Mouse (Mus musculus) neural tube, embryonic 15.5 days (tissue): Measurements from ENCODE around the gene Hspb7. TPM values are rescaled to one million over a fixed set of nuclear protein-coding genes. Genes with fewer than 3 reads are reported as not detected.

Experiments
- ATAC-seq: fragments of 200-750 bp; cut with Nextera tagmentation; 2 replicates; pipeline ENCODE4 v1.8.0; 2017; ENCODE audit warnings: mild to moderate bottlenecking, moderate TSS enrichment, moderate library complexity; ENCODE audit not compliant: low FRiP score
- H3K27ac ChIP-seq: fragments of 300-500 bp; sonication (generic); replicated peaks from 2 replicates; pipeline ENCODE4 v1.5.1; 2015; ENCODE audit warnings: mild to moderate bottlenecking, inconsistent platforms
- H3K27me3 ChIP-seq: fragments of 300-500 bp; sonication (generic); replicated peaks from 2 replicates; pipeline ENCODE4 v1.6.1; 2015; ENCODE audit warnings: inconsistent platforms
- H3K36me3 ChIP-seq: fragments of 300-500 bp; sonication (generic); 2 replicates; pipeline ENCODE4 v1.6.1; 2015; ENCODE audit warnings: inconsistent platforms
- H3K4me1 ChIP-seq: fragments of 300-500 bp; sonication (generic); 2 replicates; pipeline ENCODE4 v1.6.1; 2015; ENCODE audit warnings: inconsistent platforms
- H3K4me2 ChIP-seq: fragments of 300-500 bp; sonication (generic); 2 replicates; pipeline ENCODE4 v1.6.1; 2015; ENCODE audit warnings: inconsistent platforms, mild to moderate bottlenecking, moderate library complexity
- H3K4me3 ChIP-seq: fragments of 300-500 bp; sonication (generic); replicated peaks from 2 replicates; pipeline ENCODE4 v1.5.1; 2015; ENCODE audit warnings: mild to moderate bottlenecking, inconsistent platforms
- H3K9ac ChIP-seq: fragments of 300-500 bp; sonication (generic); replicated peaks from 2 replicates; pipeline ENCODE4 v1.6.1; 2015; ENCODE audit warnings: mild to moderate bottlenecking, inconsistent platforms
- H3K9me3 ChIP-seq: fragments of 300-500 bp; sonication (generic); replicated peaks from 2 replicates; pipeline ENCODE4 v1.6.1; 2016; ENCODE audit warnings: inconsistent platforms
- whole genome bisulfite sequencing: fragments of 180-500 bp; shearing (Covaris S2); methylation state at CpG from one replicate; pipeline ENCODE4 v1.1.7; 2015; ENCODE audit warnings: mixed read lengths; 5-methylcytosine and 5-hydroxymethylcytosine counted together
- polyA plus RNA-seq: library from polyadenylated mRNA; unstranded; fragments of >200 nt; fragmentation: Nextera tagmentation; extraction: Ambion mirVana; gene quantifications from 2 replicates; pipeline ENCODE4 v1.2.1, GENCODE M21; 2015

The Hspb7 gene
- polyA plus RNA-seq, 1 experiment from 2014 or later = 0.31 TPM

GRCm38 (mm10) chr4:141465512-141466288 lies 45.1 kb downstream of the Hspb7 start:
- WGBS = 89% methylated on average over 34 of the region's 34 CpGs
- Histone ChIP-seq H3K9ac (no peak overlapping the region), H3K36me3 (peaks cover 86% of the 10 kb centered on the region), H3K4me2 (no peak overlapping the region), H3K27ac (no peak overlapping the region), H3K27me3 (no peaks in the 10 kb centered on the region), H3K4me3 (no peak overlapping the region), H3K4me1 (peaks cover 4% of the 10 kb centered on the region; the same call in 1 of the 2 replicates), H3K9me3 (no peaks in the 10 kb centered on the region)
- no peak for ATAC-seq

GRCm38 (mm10) chr4:141466289-141466795 lies 45.8 kb downstream of the Hspb7 start:
- no peak for ATAC-seq
- 88% methylated on average over 16 of the region's 16 CpGs for WGBS

GRCm38 (mm10) chr4:141466844-141467580 lies 46.4 kb downstream of the Hspb7 start:
- 83% methylated on average over 15 of the region's 15 CpGs for WGBS
- Histone ChIP-seq H3K4me3 (no peak overlapping the region), H3K4me2 (no peak overlapping the region), H3K9ac (no peak overlapping the region), H3K27ac (no peak overlapping the region), H3K4me1 (no peaks in the 10 kb centered on the region), H3K27me3 (no peaks in the 10 kb centered on the region), H3K9me3 (no peaks in the 10 kb centered on the region), H3K36me3 (peaks cover 96% of the 10 kb centered on the region)
- no peak for ATAC-seq

More at GRCm38 (mm10) chr4:141466289-141466795, 45.8 kb downstream of the Hspb7 start:
- H3K4me3 ChIP-seq = no peak overlapping the region
- no peak overlapping the region for H3K9ac ChIP-seq
- H3K9me3 ChIP-seq = no peaks in the 10 kb centered on the region
- no peaks in the 10 kb centered on the region for H3K27me3 ChIP-seq
- no peaks in the 10 kb centered on the region for H3K4me1 ChIP-seq
- no peak overlapping the region for H3K4me2 ChIP-seq
- H3K36me3 ChIP-seq = peaks cover 92% of the 10 kb centered on the region
- H3K27ac ChIP-seq = no peak overlapping the region

GRCm38 (mm10) chr4:141467581-141467927 lies 47.0 kb downstream of the Hspb7 start:
- Histone ChIP-seq H3K27me3 (no peaks in the 10 kb centered on the region), H3K36me3 (peaks cover 96% of the 10 kb centered on the region), H3K27ac (no peak overlapping the region), H3K4me3 (no peak overlapping the region), H3K9me3 (no peaks in the 10 kb centered on the region), H3K9ac (no peak overlapping the region), H3K4me2 (no peak overlapping the region), H3K4me1 (no peaks in the 10 kb centered on the region)
- 84% methylated on average over 6 of the region's 6 CpGs for WGBS
- ATAC-seq = no peak

GRCm38 (mm10) chr4:141468576-141468975 lies 48.0 kb downstream of the Hspb7 start:
- Histone ChIP-seq H3K4me1 (no peaks in the 10 kb centered on the region), H3K4me2 (no peak overlapping the region), H3K9ac (no peak overlapping the region), H3K4me3 (no peak overlapping the region), H3K27ac (no peak overlapping the region), H3K27me3 (no peaks in the 10 kb centered on the region), H3K9me3 (no peaks in the 10 kb centered on the region), H3K36me3 (peaks cover 96% of the 10 kb centered on the region)
- WGBS = 64% methylated on average over 10 of the region's 10 CpGs
- no peak for ATAC-seq

- Histone ChIP-seq H3K4me2 (no peak overlapping the region), H3K36me3 (peaks cover 96% of the 10 kb centered on the region), H3K27me3 (no peaks in the 10 kb centered on the region), H3K9me3 (no peaks in the 10 kb centered on the region), H3K4me3 (no peak overlapping the region), H3K27ac (no peak overlapping the region), H3K9ac (no peak overlapping the region), H3K4me1 (no peaks in the 10 kb centered on the region)
- ATAC-seq = no peak
- 92% methylated on average over 9 of the region's 9 CpGs for WGBS
Observed at GRCm38 (mm10) chr4:141469343-141469742, 48.8 kb downstream of the Hspb7 start.

GRCm38 (mm10) chr4:141471491-141471890 lies 50.9 kb downstream of the Hspb7 start:
- H3K9ac ChIP-seq = no peak overlapping the region
- no peaks in the 10 kb centered on the region for H3K4me1 ChIP-seq
- peaks cover 96% of the 10 kb centered on the region for H3K36me3 ChIP-seq
- no peak overlapping the region for H3K4me3 ChIP-seq
- H3K27me3 ChIP-seq = no peaks in the 10 kb centered on the region
- no peak overlapping the region for H3K27ac ChIP-seq
- ATAC-seq = no peak
- WGBS = 97% methylated on average over 16 of the region's 16 CpGs
- no peak overlapping the region for H3K4me2 ChIP-seq
- H3K9me3 ChIP-seq = no peaks in the 10 kb centered on the region

- ATAC-seq = no peak
- Histone ChIP-seq H3K27ac (no peak overlapping the region), H3K4me3 (no peak overlapping the region), H3K9ac (no peak overlapping the region), H3K4me1 (peaks cover 4% of the 10 kb centered on the region; the same call in 1 of the 2 replicates), H3K9me3 (no peaks in the 10 kb centered on the region), H3K4me2 (no peak overlapping the region), H3K27me3 (no peaks in the 10 kb centered on the region), H3K36me3 (peaks cover 96% of the 10 kb centered on the region)
- 66% methylated on average over 32 of the region's 32 CpGs for WGBS
Observed at GRCm38 (mm10) chr4:141472641-141473321, 52.2 kb downstream of the Hspb7 start.

GRCm38 (mm10) chr4:141474431-141474830 lies 53.9 kb downstream of the Hspb7 start:
- Histone ChIP-seq H3K4me1 (peaks cover 12% of the 10 kb centered on the region; the same call in 1 of the 2 replicates), H3K36me3 (peaks cover 99% of the 10 kb centered on the region), H3K9ac (no peak overlapping the region), H3K4me2 (no peak overlapping the region), H3K27me3 (no peaks in the 10 kb centered on the region), H3K4me3 (no peak overlapping the region), H3K9me3 (no peaks in the 10 kb centered on the region), H3K27ac (no peak overlapping the region)
- WGBS = 90% methylated on average over 19 of the region's 19 CpGs
- no peak for ATAC-seq
